Mouse (Mus musculus) kidney, adult 2 months (tissue): ENCODE results near the gene Pid1. TPM values are rescaled to one million over a fixed set of nuclear protein-coding genes. Genes with fewer than 3 reads are reported as not detected.
"Not testable (repeated sequence)": the region's sequence is repeated elsewhere in the genome, so short reads cannot be mapped to it uniquely, and the experiment has no call there.

ENCODE experiments used
- DNase-seq: peaks from one replicate; pipeline ENCODE4 v3.0.0; 2021
- H3K27ac ChIP-seq: fragments of 200-500 bp; 2 replicates; pipeline ENCODE4 v1.5.1; 2012; ENCODE audit warnings: low read depth, low read length, control low read depth, inconsistent platforms; ENCODE audit not compliant: insufficient read depth
- H3K27me3 ChIP-seq: fragments of 200-500 bp; replicated peaks from 2 replicates; pipeline ENCODE4 v1.6.1; 2012; ENCODE audit warnings: mild to moderate bottlenecking, moderate library complexity, low read length, inconsistent platforms; ENCODE audit not compliant: control insufficient read depth, insufficient read depth
- H3K36me3 ChIP-seq: fragments of 200-500 bp; 2 replicates; pipeline ENCODE4 v1.6.1; 2012; ENCODE audit warnings: mild to moderate bottlenecking, moderate library complexity, low read length, inconsistent platforms; ENCODE audit not compliant: control insufficient read depth, insufficient read depth
- H3K4me1 ChIP-seq: fragments of 200-500 bp; 2 replicates; pipeline ENCODE4 v1.6.1; 2011; ENCODE audit warnings: low read length; ENCODE audit not compliant: control insufficient read depth, insufficient read depth
- H3K4me3 ChIP-seq: fragments of 200-500 bp; 2 replicates; pipeline ENCODE4 v1.5.1; 2011; ENCODE audit warnings: mild to moderate bottlenecking, low read depth, low read length, control low read depth; ENCODE audit not compliant: insufficient read depth
- CTCF ChIP-seq: fragments of 200-500 bp; conservative IDR thresholded peaks from 2 replicates; pipeline ENCODE4 v1.5.1; 2011; ENCODE audit warnings: low read depth, mild to moderate bottlenecking, control low read depth, low read length, moderate library complexity, mixed read lengths; ENCODE audit not compliant: insufficient read depth, insufficient read length
- POLR2A ChIP-seq: fragments of 200-500 bp; IDR thresholded peaks from one replicate; pipeline ENCODE4 v1.6.1; 2011; ENCODE audit warnings: low read depth, low read length, control low read depth
- WGBS: fragments of 180-500 bp; shearing (Covaris S2); methylation state at CpG from one replicate; pipeline ENCODE4 v1.1.7; 2018; 5-methylcytosine and 5-hydroxymethylcytosine counted together
- polyA plus RNA-seq: library from polyadenylated mRNA; depleted of rRNA; stranded (reverse); fragments of >200 nt; gene quantifications from 2 replicates; pipeline ENCODE4 v1.2.3, GENCODE M21; 2012

The Pid1 gene
- polyA plus RNA-seq, 1 experiment: 8.5 TPM

GRCm38 (mm10) chr1:84218605-84219004 is 145.4 kb downstream of the Pid1 start:
- no peak overlapping the region for H3K27ac ChIP-seq
- no peaks in the 10 kb centered on the region for H3K27me3 ChIP-seq
- no peak overlapping the region for H3K4me3 ChIP-seq
- H3K4me1 ChIP-seq: no peaks in the 10 kb centered on the region
- no peaks in the 10 kb centered on the region for H3K36me3 ChIP-seq
- WGBS: 70% methylated on average over 7 of the region's 7 CpGs
- no peak for TF ChIP-seq CTCF
- DNase-seq: peak; percentile 37

GRCm38 (mm10) chr1:84217777-84218176 is 146.2 kb downstream of the Pid1 start:
- Histone ChIP-seq H3K36me3 (no peaks in the 10 kb centered on the region), H3K4me1 (no peaks in the 10 kb centered on the region), H3K4me3 (no peak overlapping the region), H3K27me3 (no peaks in the 10 kb centered on the region), H3K27ac (no peak overlapping the region)
- WGBS: 45% methylated on average over 2 of the region's 2 CpGs
- DNase-seq: no peak
- TF ChIP-seq CTCF (no peak), POLR2A (no peak)

GRCm38 (mm10) chr1:84211507-84211906 is 152.5 kb downstream of the Pid1 start:
- Histone ChIP-seq H3K27ac (no peak overlapping the region), H3K36me3 (no peaks in the 10 kb centered on the region), H3K4me1 (no peaks in the 10 kb centered on the region), H3K4me3 (no peak overlapping the region), H3K27me3 (no peaks in the 10 kb centered on the region)
- WGBS: 46% methylated on average over 9 of the region's 9 CpGs
- TF ChIP-seq POLR2A (no peak), CTCF (no peak)
- no peak for DNase-seq

- not testable (repeated sequence) for H3K27me3 ChIP-seq, H3K36me3 ChIP-seq, H3K27ac ChIP-seq, H3K4me3 ChIP-seq, DNase-seq, H3K4me1 ChIP-seq
- 93% methylated on average over 3 of the region's 3 CpGs for WGBS
Observed at GRCm38 (mm10) chr1:84205746-84206145, 158.2 kb downstream of the Pid1 start.

- TF ChIP-seq CTCF (no peak), POLR2A (no peak)
- no peak overlapping the region for H3K27ac ChIP-seq
- 76% methylated on average over 4 of the region's 4 CpGs for WGBS
Observed at GRCm38 (mm10) chr1:84203494-84203893, 160.5 kb downstream of the Pid1 start.

GRCm38 (mm10) chr1:84199890-84200289 is 164.1 kb downstream of the Pid1 start:
- WGBS: 41% methylated on average over 2 of the region's 2 CpGs
- no peak overlapping the region for H3K4me3 ChIP-seq
- no peaks in the 10 kb centered on the region for H3K27me3 ChIP-seq
- no peaks in the 10 kb centered on the region for H3K4me1 ChIP-seq
- peak; percentile 15 for DNase-seq
- no peak overlapping the region for H3K27ac ChIP-seq
- TF ChIP-seq CTCF: no peak
- TF ChIP-seq POLR2A: no peak
- no peaks in the 10 kb centered on the region for H3K36me3 ChIP-seq

More at GRCm38 (mm10) chr1:84203494-84203893, 160.5 kb downstream of the Pid1 start:
- H3K4me3 ChIP-seq: no peak overlapping the region
- no peaks in the 10 kb centered on the region for H3K36me3 ChIP-seq
- DNase-seq: no peak
- H3K27me3 ChIP-seq: no peaks in the 10 kb centered on the region
- H3K4me1 ChIP-seq: no peaks in the 10 kb centered on the region

GRCm38 (mm10) chr1:84198887-84199286 is 165.1 kb downstream of the Pid1 start:
- TF ChIP-seq POLR2A (no peak), CTCF (no peak)
- DNase-seq: no peak
- H3K4me1 ChIP-seq: no peaks in the 10 kb centered on the region

GRCm38 (mm10) chr1:84192167-84192566 is 171.8 kb downstream of the Pid1 start:
- Histone ChIP-seq H3K4me3 (no peak overlapping the region), H3K27me3 (no peaks in the 10 kb centered on the region), H3K36me3 (no peaks in the 10 kb centered on the region), H3K27ac (no peak overlapping the region), H3K4me1 (no peaks in the 10 kb centered on the region)
- DNase-seq: no peak
- TF ChIP-seq CTCF (no peak), POLR2A (no peak)

More at GRCm38 (mm10) chr1:84198887-84199286, 165.1 kb downstream of the Pid1 start:
- Histone ChIP-seq H3K27me3 (no peaks in the 10 kb centered on the region), H3K4me3 (no peak overlapping the region), H3K27ac (no peak overlapping the region), H3K36me3 (no peaks in the 10 kb centered on the region)
- WGBS: 86% methylated on average over 2 of the region's 2 CpGs
